Mouse (Mus musculus): Measurements from ENCODE around the gene Crmp1.

GRCm38 (mm10) chr5:37312980-37313722 lies 71.4 kb downstream of the Crmp1 start:
- no peak for TF ChIP-seq CTCF (IDR thresholded peaks at IDR 0.05; ENCODE audit: low read depth)
- TF ChIP-seq EP300 (optimal IDR thresholded peaks at IDR 0.05), result no peak
